Mouse (Mus musculus): ENCODE data around the gene Rinl.

- TF ChIP-seq CTCF (conservative IDR thresholded peaks at IDR 0.05; ENCODE audit: insufficient read depth, insufficient read length, low read depth, low read length) (no peak), POLR2A (IDR thresholded peaks at IDR 0.05; ENCODE audit: low read depth, low read length) (no peak)
These were observed 26.9 kb upstream of the Rinl start for GRCm38 (mm10) chr7:28761907-28762306.
